In genomic region chr1:87213735-87214704, GRCm38 (mm10) we compare ENCODE assay signal across 8 mouse cellular contexts. TPM values are rescaled to one million over a fixed set of nuclear protein-coding genes. Genes with fewer than 3 reads are reported as not detected.
A peak's percentile ranks its signal among the peaks of the same experiment; 100 is the strongest.
DNase-seq lines count a peak whose midpoint lies in the region; ATAC-seq and TF ChIP-seq lines count a peak whose summit lies in the region.

Gene Eif4e2 (plus strand): TSS chr1:87213914.

- no peak for TF ChIP-seq CTCF in E14TG2a.4 (conservative IDR thresholded peaks at IDR 0.05; ENCODE audit: low read length)
- TF ChIP-seq CTCF in heart, postnatal 0 days (IDR thresholded peaks at IDR 0.05; ENCODE audit: low read depth): no peak
- TF ChIP-seq CTCF in testis, adult 2 months (IDR thresholded peaks at IDR 0.05; ENCODE audit: control insufficient read depth, insufficient read depth, insufficient replicate concordance, low read depth, low read length): 0 out of 2 replicates have a peak, but pooled peaks have one; percentile 8

- peak; percentile 72 for TF ChIP-seq POLR2A in testis, adult 2 months (IDR thresholded peaks at IDR 0.05; ENCODE audit: control insufficient read depth, low read depth, low read length)

- peaks cover 38% of the 10 kb centered on the region for H3K36me3 ChIP-seq in E14TG2a.4 (ENCODE audit: insufficient read depth, low read length)
- H3K36me3 ChIP-seq in forebrain, embryonic 12.5 days (replicated peaks): 0 out of 2 replicates have a peak, but pooled peaks cover 4% of the 10 kb centered on the region
- no peaks in the 10 kb centered on the region; the same call in 1 of the 2 replicates for H3K36me3 ChIP-seq in heart, postnatal 0 days (replicated peaks; ENCODE audit: control insufficient read depth, insufficient read depth, low read length)
- H3K36me3 ChIP-seq in liver, embryonic 16.5 days (ENCODE audit: control insufficient read depth, insufficient read depth): no peaks in the 10 kb centered on the region
- no peaks in the 10 kb centered on the region for H3K36me3 ChIP-seq in neural tube, embryonic 13.5 days
- no peaks in the 10 kb centered on the region for H3K36me3 ChIP-seq in testis, adult 2 months (ENCODE audit: control insufficient read depth, insufficient read depth, low read length)

- no peak for TF ChIP-seq EP300 in heart, postnatal 0 days (IDR thresholded peaks at IDR 0.05; ENCODE audit: low read depth)

- WGBS in forebrain, embryonic 12.5 days: under 1% methylated on average over 88 of the region's 99 CpGs
- WGBS in heart, postnatal 0 days: under 1% methylated on average over 84 of the region's 99 CpGs
- WGBS in liver, embryonic 16.5 days (ENCODE audit: insufficient replicate concordance): under 1% methylated on average over 78 of the region's 99 CpGs
- 1% methylated on average over 98 of the region's 99 CpGs for WGBS in neural tube, embryonic 13.5 days

- peak within 1 kb of the TSS; percentile 87 for H3K4me3 ChIP-seq in E14TG2a.4 (replicated peaks; ENCODE audit: low read length)
- peak within 1 kb of the TSS; percentile 86 for H3K4me3 ChIP-seq in forebrain, embryonic 12.5 days (replicated peaks)
- peak within 1 kb of the TSS; percentile 88 for H3K4me3 ChIP-seq in heart, postnatal 0 days (ENCODE audit: low read depth, low read length)
- H3K4me3 ChIP-seq in liver, embryonic 16.5 days (ENCODE audit: low read depth, low read length): peak within 1 kb of the TSS; percentile 96
- peak within 1 kb of the TSS; percentile 70 for H3K4me3 ChIP-seq in neural tube, embryonic 13.5 days
- peak within 1 kb of the TSS; percentile 95 for H3K4me3 ChIP-seq in testis, adult 2 months (ENCODE audit: control insufficient read depth, low read depth, low read length)

- H3K9ac ChIP-seq in forebrain, embryonic 12.5 days: peak within 1 kb of the TSS; percentile 95
- H3K9ac ChIP-seq in heart, postnatal 0 days (replicated peaks; ENCODE audit: low read depth, low read length): peak within 1 kb of the TSS; percentile 95
- peak within 1 kb of the TSS; percentile 99 for H3K9ac ChIP-seq in liver, embryonic 16.5 days (ENCODE audit: low read depth, low read length)
- peak within 1 kb of the TSS; percentile 95 for H3K9ac ChIP-seq in neural tube, embryonic 13.5 days

- ATAC-seq in forebrain, embryonic 12.5 days (ENCODE audit: low FRiP score): peak; percentile 98
- ATAC-seq in heart, postnatal 0 days (ENCODE audit: insufficient read depth, low read depth): peak; percentile 98
- peak; percentile 97 for ATAC-seq in liver, embryonic 16.5 days (ENCODE audit: low read depth)
- ATAC-seq in neural tube, embryonic 13.5 days (ENCODE audit: low read depth): peak; percentile 97

- H3K4me1 ChIP-seq in E14TG2a.4 (replicated peaks; ENCODE audit: low read depth, low read length): peaks cover 72% of the 10 kb centered on the region
- H3K4me1 ChIP-seq in forebrain, embryonic 12.5 days: peaks cover 34% of the 10 kb centered on the region
- H3K4me1 ChIP-seq in heart, postnatal 0 days (ENCODE audit: control insufficient read depth, insufficient read depth): peaks cover 11% of the 10 kb centered on the region
- peaks cover 30% of the 10 kb centered on the region for H3K4me1 ChIP-seq in liver, embryonic 16.5 days (ENCODE audit: control insufficient read depth, low read depth, low read length)
- peaks cover 44% of the 10 kb centered on the region for H3K4me1 ChIP-seq in neural tube, embryonic 13.5 days (replicated peaks)
- H3K4me1 ChIP-seq in testis, adult 2 months (ENCODE audit: control insufficient read depth, insufficient read depth, low read length): peaks cover 8% of the 10 kb centered on the region; the same call in 1 of the 2 replicates

- no peaks in the 10 kb centered on the region for H3K9me3 ChIP-seq in E14TG2a.4 (ENCODE audit: low read length)
- no peaks in the 10 kb centered on the region for H3K9me3 ChIP-seq in forebrain, embryonic 12.5 days
- no peaks in the 10 kb centered on the region for H3K9me3 ChIP-seq in heart, postnatal 0 days (replicated peaks; ENCODE audit: control insufficient read depth, low read length)
- no peaks in the 10 kb centered on the region for H3K9me3 ChIP-seq in liver, embryonic 16.5 days (replicated peaks; ENCODE audit: control insufficient read depth, low read length)
- no peaks in the 10 kb centered on the region for H3K9me3 ChIP-seq in neural tube, embryonic 13.5 days

- peak within 1 kb of the TSS; percentile 98 for H3K27ac ChIP-seq in forebrain, embryonic 12.5 days
- peak within 1 kb of the TSS; percentile 100 for H3K27ac ChIP-seq in heart, postnatal 0 days (ENCODE audit: low read depth)
- H3K27ac ChIP-seq in liver, embryonic 16.5 days (ENCODE audit: low read length): peak within 1 kb of the TSS; percentile 99
- peak within 1 kb of the TSS; percentile 99 for H3K27ac ChIP-seq in neural tube, embryonic 13.5 days (replicated peaks)
- H3K27ac ChIP-seq in testis, adult 2 months (ENCODE audit: control insufficient read depth, insufficient read depth, low read depth, low read length): peak within 1 kb of the TSS; percentile 93

- DNase-seq in c-Kit-positive CD71-positive TER-119-positive erythroid progenitor cells, embryonic 14.5 days (ENCODE audit: low spot score): peak; percentile 88
- peak; percentile 93 for DNase-seq in heart, postnatal 0 days (ENCODE audit: low spot score)
- peak; percentile 95 to 98 for DNase-seq in kidney, postnatal 4 days

- peak within 1 kb of the TSS; percentile 79 for H3K4me2 ChIP-seq in forebrain, embryonic 12.5 days
- peak within 1 kb of the TSS; percentile 81 for H3K4me2 ChIP-seq in heart, postnatal 0 days (ENCODE audit: low read depth, low read length)
- peak within 1 kb of the TSS; percentile 87 for H3K4me2 ChIP-seq in liver, embryonic 16.5 days (ENCODE audit: low read depth, low read length)
- H3K4me2 ChIP-seq in neural tube, embryonic 13.5 days: peak within 1 kb of the TSS; percentile 82

- no peaks in the 10 kb centered on the region for H3K27me3 ChIP-seq in E14TG2a.4 (ENCODE audit: insufficient read depth, low read length)
- H3K27me3 ChIP-seq in forebrain, embryonic 12.5 days: 0 out of 2 replicates have a peak, but pooled peaks cover 4% of the 10 kb centered on the region
- H3K27me3 ChIP-seq in heart, postnatal 0 days (ENCODE audit: control insufficient read depth, insufficient read depth, low read length): no peaks in the 10 kb centered on the region
- H3K27me3 ChIP-seq in liver, embryonic 16.5 days (ENCODE audit: control insufficient read depth, insufficient read depth, low read depth, low read length): no peaks in the 10 kb centered on the region
- no peaks in the 10 kb centered on the region for H3K27me3 ChIP-seq in neural tube, embryonic 13.5 days
- H3K27me3 ChIP-seq in testis, adult 2 months (ENCODE audit: control insufficient read depth, insufficient read depth, low read length): no peaks in the 10 kb centered on the region

RNA-seq across cellular contexts. Expression of gene Eif4e2, which starts in this region (rescaled TPM):
- 134 and 137 TPM in 2 replicates for polyA plus RNA-seq in forebrain, embryonic 12.5 days (2016; fragmentation: Nextera tagmentation; extraction: Ambion mirVana)
- 54.9 and 56.2 TPM in 2 replicates for total RNA-seq in heart, postnatal 0 days (2014; rRNA removed; ENCODE audit: low replicate concordance)
- 76.2 and 80.9 TPM in 2 replicates for polyA plus RNA-seq in heart, postnatal 0 days (2015; fragmentation: Nextera tagmentation; extraction: Ambion mirVana)
- 64.2 and 68.8 TPM in 2 replicates for polyA plus RNA-seq in liver, embryonic 16.5 days (2015; fragmentation: Nextera tagmentation; extraction: Ambion mirVana)
- 108 and 115 TPM in 2 replicates for polyA plus RNA-seq in neural tube, embryonic 13.5 days (2015; fragmentation: Nextera tagmentation; extraction: Ambion mirVana)
- polyA plus RNA-seq in testis, adult 2 months (2012; rRNA removed): 127 and 132 TPM in 2 replicates

Comparison
In these comparisons a context has a peak if more than half of its experiments do, and no peak if none do; other contexts are left out.
1. Peak in every context shown above with its lines: DNase-seq, ATAC-seq, H3K4me3 ChIP-seq and H3K27ac ChIP-seq.